Mouse (Mus musculus): ENCODE measurements around the gene Stac2. TPM values are rescaled to one million over a fixed set of nuclear protein-coding genes. Genes with fewer than 3 reads are reported as not detected.

The Stac2 gene
- polyA plus RNA-seq, 1 experiment: 34.6 TPM

DNA sequence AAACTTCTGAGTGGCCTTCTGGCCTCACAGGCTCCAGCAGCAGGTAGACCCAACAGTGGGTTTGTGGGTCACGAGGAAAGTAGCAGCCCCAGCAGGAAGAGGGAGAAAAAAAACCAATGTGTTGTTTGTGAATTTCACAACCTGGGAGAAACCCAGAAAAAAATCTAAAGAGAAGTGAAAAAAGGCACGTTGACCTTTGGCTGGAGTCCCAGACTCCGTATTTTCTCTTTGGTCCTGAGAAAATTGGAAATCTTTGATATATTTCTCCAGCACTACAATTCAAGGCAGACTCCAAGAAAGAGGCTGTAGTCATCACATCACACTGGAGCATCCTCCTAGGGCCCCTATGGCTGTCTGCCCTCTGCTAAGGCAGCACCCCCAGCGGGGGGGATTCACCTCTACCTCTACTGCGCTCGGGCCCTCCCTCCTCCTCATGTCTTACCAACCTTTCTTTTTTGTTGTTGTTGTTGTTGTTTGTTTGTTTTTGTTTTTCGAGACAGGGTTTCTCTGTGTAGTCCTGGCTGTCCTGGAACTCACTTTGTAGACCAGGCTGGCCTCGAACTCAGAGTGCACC, 55.8 kb downstream of the Stac2 start:
- Histone ChIP-seq H3K79me2 (ENCODE audit: control insufficient read depth, insufficient read depth) (no peaks in the 10 kb centered on the region), H3ac (ENCODE audit: control insufficient read depth, insufficient read length, low read depth) (no peak overlapping the region), H3K27me3 (ENCODE audit: control insufficient read depth, insufficient read depth, insufficient read length) (no peaks in the 10 kb centered on the region), H3K79me3 (ENCODE audit: low read depth) (no peaks in the 10 kb centered on the region), H3K36me3 (ENCODE audit: control insufficient read depth, insufficient read depth) (no peaks in the 10 kb centered on the region), H3K4me3 (ENCODE audit: insufficient read depth, poor library complexity, severe bottlenecking) (no peak overlapping the region)
- TF ChIP-seq MAX (IDR thresholded peaks at IDR 0.05): no peak
- no peak for TF ChIP-seq CTCF (IDR thresholded peaks at IDR 0.05; ENCODE audit: control insufficient read depth, insufficient read depth, insufficient read length)
- no peak for TF ChIP-seq FOSL1 (IDR thresholded peaks at IDR 0.05; ENCODE audit: insufficient read depth, low read length, poor library complexity, severe bottlenecking)
- no peak for TF ChIP-seq USF1 (IDR thresholded peaks at IDR 0.05; ENCODE audit: low read depth)
- TF ChIP-seq CEBPB (IDR thresholded peaks at IDR 0.05; ENCODE audit: low read depth): no peak
- no peak for TF ChIP-seq MYOG (IDR thresholded peaks at IDR 0.05; ENCODE audit: control insufficient read depth, extremely low read depth, insufficient read length)
- no peak for TF ChIP-seq MYOD1 (IDR thresholded peaks at IDR 0.05; ENCODE audit: control insufficient read depth, insufficient read length, low read depth)

DNA sequence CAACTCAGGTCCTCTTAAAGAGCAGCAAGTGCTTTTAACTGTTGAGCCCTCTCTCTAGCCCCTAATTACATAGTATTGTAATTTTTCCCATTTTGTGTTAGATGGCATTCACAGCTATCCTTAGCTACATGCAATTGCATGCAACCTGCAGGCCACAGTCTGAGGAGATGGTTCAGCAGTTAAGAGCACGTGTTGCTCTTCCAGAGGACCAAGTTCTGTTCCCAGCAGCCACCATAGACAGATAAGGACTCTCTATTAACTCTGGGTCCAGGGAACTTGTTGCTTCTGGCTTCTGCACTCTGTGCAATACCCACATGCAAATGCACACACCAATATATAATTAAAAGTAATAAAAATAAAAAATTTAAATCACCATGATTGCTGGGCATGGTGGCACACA, 56.6 kb downstream of the Stac2 start:
- no peaks in the 10 kb centered on the region for H3K79me2 ChIP-seq (ENCODE audit: control insufficient read depth, insufficient read depth)
- H3K4me3 ChIP-seq (ENCODE audit: insufficient read depth, poor library complexity, severe bottlenecking): no peak overlapping the region
- H3ac ChIP-seq (ENCODE audit: control insufficient read depth, insufficient read length, low read depth): no peak overlapping the region
- no peaks in the 10 kb centered on the region for H3K36me3 ChIP-seq (ENCODE audit: control insufficient read depth, insufficient read depth)
- no peak for TF ChIP-seq CEBPB (IDR thresholded peaks at IDR 0.05; ENCODE audit: low read depth)
- no peaks in the 10 kb centered on the region for H3K79me3 ChIP-seq (ENCODE audit: low read depth)
- H3K27me3 ChIP-seq (ENCODE audit: control insufficient read depth, insufficient read depth, insufficient read length): no peaks in the 10 kb centered on the region

DNA sequence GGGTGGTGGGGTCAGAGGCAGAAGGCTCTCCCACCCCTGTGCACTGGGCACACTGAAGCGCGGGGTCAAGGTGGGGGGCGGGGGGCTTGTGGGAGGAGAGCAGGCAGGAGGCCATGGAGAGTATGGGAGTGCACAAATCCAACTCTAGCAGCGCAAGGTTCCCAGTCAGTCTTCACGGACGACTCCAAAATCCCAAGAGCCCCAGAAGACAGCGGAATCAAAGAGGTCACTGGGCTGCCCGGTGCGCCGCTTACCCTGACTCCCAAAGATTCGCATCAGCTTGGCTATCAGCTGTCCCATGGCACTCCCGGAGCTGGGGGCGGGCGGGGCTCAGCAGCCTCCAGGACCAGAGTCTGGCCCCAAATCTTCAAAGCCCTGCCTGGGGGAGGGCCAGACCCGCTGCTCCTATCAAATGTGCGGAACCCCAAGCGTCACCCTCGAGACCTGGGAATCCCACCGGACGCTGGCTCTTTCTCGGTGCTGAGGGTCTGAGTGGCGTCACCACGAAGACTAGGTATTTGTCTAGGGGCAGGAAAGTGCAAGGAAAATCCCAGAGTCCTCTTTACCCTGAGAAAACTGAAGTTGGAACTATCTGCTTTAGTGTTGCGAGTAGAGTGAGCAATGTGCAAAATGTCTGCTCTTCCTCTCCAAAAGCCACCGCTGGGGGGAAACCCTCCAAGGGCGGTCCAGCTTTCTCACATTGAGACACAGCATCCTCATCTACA, 57.5 kb downstream of the Stac2 start, which contains the start of gene Arl5c:
Gene Arl5c, minus strand, starts transcription at position 618 of the 725 bp plus-strand sequence.
- Histone ChIP-seq H3K79me3 (ENCODE audit: low read depth) (no peaks in the 10 kb centered on the region), H3ac (ENCODE audit: control insufficient read depth, insufficient read length, low read depth) (peak within 1 kb of the TSS; percentile 5), H3K27me3 (ENCODE audit: control insufficient read depth, insufficient read depth, insufficient read length) (no peaks in the 10 kb centered on the region), H3K79me2 (ENCODE audit: control insufficient read depth, insufficient read depth) (no peaks in the 10 kb centered on the region), H3K36me3 (ENCODE audit: control insufficient read depth, insufficient read depth) (no peaks in the 10 kb centered on the region), H3K4me3 (ENCODE audit: insufficient read depth, poor library complexity, severe bottlenecking) (no peak within 1 kb of the TSS)
- TF ChIP-seq CTCF (IDR thresholded peaks at IDR 0.05; ENCODE audit: control insufficient read depth, insufficient read depth, insufficient read length) (no peak), CEBPB (IDR thresholded peaks at IDR 0.05; ENCODE audit: low read depth) (no peak), MAX (IDR thresholded peaks at IDR 0.05) (no peak), USF1 (IDR thresholded peaks at IDR 0.05; ENCODE audit: low read depth) (no peak), FOSL1 (IDR thresholded peaks at IDR 0.05; ENCODE audit: insufficient read depth, low read length, poor library complexity, severe bottlenecking) (no peak), MYOG (IDR thresholded peaks at IDR 0.05; ENCODE audit: control insufficient read depth, extremely low read depth, insufficient read length) (no peak), MYOD1 (IDR thresholded peaks at IDR 0.05; ENCODE audit: control insufficient read depth, insufficient read length, low read depth) (no peak)

DNA sequence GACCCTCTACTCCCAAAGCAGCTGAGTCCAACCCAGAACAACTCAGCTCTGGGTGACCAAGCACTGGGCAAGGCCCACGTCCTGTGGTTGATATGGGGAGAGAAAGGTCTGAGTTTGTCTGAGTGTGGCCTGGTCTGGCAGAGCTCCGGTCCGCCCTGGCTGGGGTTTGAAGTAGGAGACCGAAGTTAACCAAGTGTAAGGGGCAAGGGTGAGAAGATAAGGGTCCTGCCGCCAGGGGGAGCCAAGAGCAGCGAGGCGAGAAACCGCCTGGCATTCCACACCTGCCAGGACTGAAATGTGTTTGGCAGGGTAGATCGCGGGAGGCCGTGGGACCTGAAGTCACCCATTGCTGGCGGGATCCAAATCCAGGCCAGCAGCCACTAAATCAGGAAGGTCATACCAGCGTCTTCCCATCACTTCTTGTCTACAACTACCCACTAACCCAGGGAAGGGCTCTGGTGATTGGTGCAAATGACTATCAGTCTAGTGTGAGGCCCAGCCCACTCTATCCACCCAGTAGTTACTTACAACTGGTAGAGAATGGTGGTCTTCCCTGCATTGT, 58.6 kb downstream of the Stac2 start:
- Histone ChIP-seq H3K4me3 (ENCODE audit: insufficient read depth, poor library complexity, severe bottlenecking) (no peak overlapping the region), H3K79me2 (ENCODE audit: control insufficient read depth, insufficient read depth) (no peaks in the 10 kb centered on the region), H3K27me3 (ENCODE audit: control insufficient read depth, insufficient read depth, insufficient read length) (no peaks in the 10 kb centered on the region), H3K36me3 (ENCODE audit: control insufficient read depth, insufficient read depth) (no peaks in the 10 kb centered on the region), H3ac (ENCODE audit: control insufficient read depth, insufficient read length, low read depth) (no peak overlapping the region), H3K79me3 (ENCODE audit: low read depth) (no peaks in the 10 kb centered on the region)
- TF ChIP-seq CTCF (IDR thresholded peaks at IDR 0.05; ENCODE audit: control insufficient read depth, insufficient read depth, insufficient read length) (peak; percentile 65), MYOG (IDR thresholded peaks at IDR 0.05; ENCODE audit: control insufficient read depth, extremely low read depth, insufficient read length) (no peak), USF1 (IDR thresholded peaks at IDR 0.05; ENCODE audit: low read depth) (no peak), CEBPB (IDR thresholded peaks at IDR 0.05; ENCODE audit: low read depth) (no peak), MAX (IDR thresholded peaks at IDR 0.05) (no peak), MYOD1 (IDR thresholded peaks at IDR 0.05; ENCODE audit: control insufficient read depth, insufficient read length, low read depth) (no peak)

DNA sequence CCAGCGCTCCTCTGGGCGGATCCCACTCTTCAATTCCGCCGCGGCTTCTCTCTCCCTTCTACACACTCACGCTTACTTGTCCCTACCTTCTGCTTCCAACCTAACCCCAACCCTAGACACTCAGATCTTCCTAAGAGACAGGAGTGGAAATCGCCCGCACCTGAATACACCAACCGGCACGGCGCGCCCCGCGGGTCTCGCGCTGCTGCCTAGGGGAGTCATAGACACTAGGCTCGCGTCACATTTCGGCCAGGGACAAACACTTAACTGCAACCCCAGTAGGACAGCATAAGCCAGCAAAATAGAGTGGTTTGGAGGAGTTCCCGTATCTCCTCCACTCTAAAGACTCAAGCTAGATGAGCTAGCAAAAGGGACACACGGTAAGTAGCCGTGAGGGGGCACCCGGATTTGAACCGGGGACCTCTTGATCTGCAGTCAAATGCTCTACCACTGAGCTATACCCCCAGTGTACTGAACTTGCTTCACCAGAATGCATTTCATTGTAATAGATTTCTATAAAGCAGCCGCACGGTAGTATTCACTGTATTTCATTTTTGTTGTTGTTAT, 64.6 kb downstream of the Stac2 start:
- peak overlapping the region; percentile 68 for H3ac ChIP-seq (ENCODE audit: control insufficient read depth, insufficient read length, low read depth)
- H3K79me2 ChIP-seq (ENCODE audit: control insufficient read depth, insufficient read depth): no peaks in the 10 kb centered on the region
- H3K36me3 ChIP-seq (ENCODE audit: control insufficient read depth, insufficient read depth): no peaks in the 10 kb centered on the region
- H3K79me3 ChIP-seq (ENCODE audit: low read depth): no peaks in the 10 kb centered on the region
- no peaks in the 10 kb centered on the region for H3K27me3 ChIP-seq (ENCODE audit: control insufficient read depth, insufficient read depth, insufficient read length)
- no peak for TF ChIP-seq CTCF (IDR thresholded peaks at IDR 0.05; ENCODE audit: control insufficient read depth, insufficient read depth, insufficient read length)
- no peak for TF ChIP-seq CEBPB (IDR thresholded peaks at IDR 0.05; ENCODE audit: low read depth)
- TF ChIP-seq FOSL1 (IDR thresholded peaks at IDR 0.05; ENCODE audit: insufficient read depth, low read length, poor library complexity, severe bottlenecking): no peak
- TF ChIP-seq MYOD1 (IDR thresholded peaks at IDR 0.05; ENCODE audit: control insufficient read depth, insufficient read length, low read depth): no peak
- TF ChIP-seq MAX (IDR thresholded peaks at IDR 0.05): no peak
- TF ChIP-seq MYOG (IDR thresholded peaks at IDR 0.05; ENCODE audit: control insufficient read depth, extremely low read depth, insufficient read length): no peak
- no peak for TF ChIP-seq USF1 (IDR thresholded peaks at IDR 0.05; ENCODE audit: low read depth)
- peak overlapping the region; percentile 69 for H3K4me3 ChIP-seq (ENCODE audit: insufficient read depth, poor library complexity, severe bottlenecking)
